Mouse (Mus musculus) heart, adult 2 months (tissue): ENCODE results near the gene Rnaseh2c. TPM values are rescaled to one million over a fixed set of nuclear protein-coding genes. Genes with fewer than 3 reads are reported as not detected.

ENCODE experiments used
- DNase-seq, 2 experiments: peaks; one replicate each; pipeline ENCODE4 v3.0.0; 2021
- H3K27ac ChIP-seq: fragments of 200-600 bp; 2 replicates; pipeline ENCODE4 v1.8.1; 2022
- H3K27me3 ChIP-seq: fragments of 200-500 bp; 2 replicates; pipeline ENCODE4 v1.6.1; 2012; ENCODE audit warnings: mild to moderate bottlenecking, low read length, inconsistent platforms, mixed read lengths; ENCODE audit not compliant: control insufficient read depth, insufficient read depth
- H3K36me3 ChIP-seq: fragments of 200-500 bp; 2 replicates; pipeline ENCODE4 v1.6.1; 2012; ENCODE audit warnings: low read length, inconsistent platforms; ENCODE audit not compliant: control insufficient read depth, insufficient read depth
- H3K4me1 ChIP-seq: fragments of 200-500 bp; 2 replicates; pipeline ENCODE4 v1.6.1; 2011; ENCODE audit warnings: low read length; ENCODE audit not compliant: control insufficient read depth, insufficient read depth
- H3K4me3 ChIP-seq: fragments of 200-600 bp; 2 replicates; pipeline ENCODE4 v1.8.1; 2022
- H3K79me2 ChIP-seq: fragments of 200-500 bp; replicated peaks from 2 replicates; pipeline ENCODE4 v1.6.1; 2012; ENCODE audit warnings: mild to moderate bottlenecking, inconsistent platforms, low read length, moderate library complexity, mixed read lengths; ENCODE audit not compliant: control insufficient read depth, insufficient read depth
- H3K9ac ChIP-seq: fragments of 200-500 bp; 2 replicates; pipeline ENCODE4 v1.6.1; 2012; ENCODE audit warnings: low read depth, mild to moderate bottlenecking, control low read depth, inconsistent platforms, low read length, mixed read lengths
- CTCF ChIP-seq: fragments of 200-600 bp; IDR thresholded peaks from 2 replicates; pipeline ENCODE4 v1.8.1; 2022; ENCODE audit warnings: antibody characterized with exemption, mild to moderate bottlenecking, moderate library complexity
- EP300 ChIP-seq: fragments of 200-500 bp; IDR thresholded peaks from 2 replicates; pipeline ENCODE4 v1.6.1; 2011; ENCODE audit warnings: low read depth, low read length, control low read depth; ENCODE audit not compliant: insufficient read depth
- POLR2A ChIP-seq: fragments of 200-500 bp; IDR thresholded peaks from 2 replicates; pipeline ENCODE4 v1.6.1; 2011; ENCODE audit warnings: mild to moderate bottlenecking, low read depth, low read length, control low read depth; ENCODE audit not compliant: insufficient read depth
- WGBS: fragments of 180-500 bp; shearing (Covaris S2); methylation state at CpG from one replicate; pipeline ENCODE4 v1.1.7; 2018; 5-methylcytosine and 5-hydroxymethylcytosine counted together
- intact Hi-C: fragments of 180-260 bp; cut with DNase I; formaldehyde crosslinking; loops from one replicate; pipeline ENCODE4 v1.15.1; 2025
- polyA plus RNA-seq: library from polyadenylated mRNA; depleted of rRNA; stranded (reverse); fragments of >200 nt; gene quantifications from 2 replicates; pipeline ENCODE4 v1.2.3, GENCODE M21; 2012
- total RNA-seq, 2 experiments: library from RNA; stranded (reverse); gene quantifications; 2 replicates each; pipeline ENCODE4 v1.2.3; 2021

The Rnaseh2c gene
- total and polyA plus RNA-seq, 3 experiments: 37.1 to 58.6 (median 50.2) TPM

DNA sequence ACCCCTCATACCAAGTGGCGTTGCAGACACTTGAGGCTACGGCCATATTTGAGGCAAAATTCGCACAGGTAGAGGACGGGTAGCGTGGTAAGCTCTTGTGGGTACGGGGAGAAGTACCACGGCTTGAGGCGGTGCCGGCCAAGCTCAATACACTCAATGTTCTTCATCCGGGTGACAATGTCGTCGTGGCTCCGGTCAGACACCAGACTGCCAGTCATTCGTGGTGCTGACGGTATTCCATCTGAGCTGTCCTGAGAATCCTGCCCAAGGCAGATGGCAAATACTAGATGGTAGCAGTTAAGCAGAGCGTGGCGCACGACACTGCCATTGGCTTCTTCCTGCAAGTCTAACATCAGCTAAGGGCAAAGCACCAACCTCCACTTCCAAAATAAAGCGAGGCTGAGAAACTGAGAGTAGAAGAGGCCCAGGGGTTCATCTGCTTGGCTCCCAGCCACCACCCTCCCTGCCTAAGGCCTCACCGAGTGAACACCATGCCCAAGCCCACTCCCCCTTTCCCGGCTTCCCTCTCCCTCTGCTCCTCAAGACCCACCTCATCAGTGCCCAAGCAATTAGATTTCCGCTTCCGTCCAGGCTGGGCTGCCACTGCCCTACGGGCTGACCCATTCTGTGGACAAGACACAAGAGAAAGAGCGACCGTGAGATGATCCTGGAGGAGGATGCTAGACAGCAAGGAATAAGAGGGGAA lies 6.2 kb downstream of the Rnaseh2c start:
- no peaks in the 10 kb centered on the region for H3K36me3 ChIP-seq
- TF ChIP-seq EP300 (no peak), POLR2A (no peak), CTCF (no peak)
- 95% methylated on average over 26 of the region's 26 CpGs for WGBS
- H3K4me1 ChIP-seq: peaks cover 5% of the 10 kb centered on the region
- no peak overlapping the region for H3K27ac ChIP-seq
- intact Hi-C loops: loop anchor here (2.0 kb wide), 2 partner anchors 29 to 39 kb away; partner anchors contain the start of genes Ap5b1 and Rela
- H3K27me3 ChIP-seq: no peaks in the 10 kb centered on the region
- no peak overlapping the region for H3K9ac ChIP-seq
- no peaks in the 10 kb centered on the region for H3K79me2 ChIP-seq
- H3K4me3 ChIP-seq: no peak overlapping the region
- no peak for DNase-seq

DNA sequence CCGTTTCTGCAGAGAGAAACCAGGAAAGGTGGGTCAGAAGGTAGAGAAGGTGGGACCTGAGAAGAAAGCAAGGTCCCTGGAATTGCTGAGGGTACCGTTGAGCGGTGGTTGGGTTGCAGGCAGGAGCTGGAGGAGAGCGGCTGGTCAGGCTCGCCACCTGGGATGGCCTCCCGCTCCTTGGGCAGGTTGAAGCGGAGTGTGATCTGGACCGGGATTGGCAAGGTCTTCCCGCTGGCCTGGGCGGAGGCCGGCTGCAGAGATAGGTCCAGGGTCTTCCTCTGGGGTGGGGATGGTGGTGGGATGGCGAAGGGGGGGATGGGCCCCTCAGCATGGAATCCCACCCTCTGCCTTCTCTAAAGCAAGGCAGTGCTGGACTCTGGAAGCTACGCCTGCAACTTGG lies 7.0 kb downstream of the Rnaseh2c start:
- TF ChIP-seq EP300 (no peak), POLR2A (no peak), CTCF (no peak)
- no peak overlapping the region for H3K9ac ChIP-seq
- intact Hi-C loops: loop anchor here (2.0 kb wide), 2 partner anchors 28 to 40 kb away; partner anchors contain the start of genes Ap5b1 and Rela
- no peak for DNase-seq
- 95% methylated on average over 13 of the region's 13 CpGs for WGBS
- H3K4me3 ChIP-seq: no peak overlapping the region
- H3K79me2 ChIP-seq: no peaks in the 10 kb centered on the region
- no peaks in the 10 kb centered on the region for H3K36me3 ChIP-seq
- no peak overlapping the region for H3K27ac ChIP-seq
- peaks cover 5% of the 10 kb centered on the region for H3K4me1 ChIP-seq
- H3K27me3 ChIP-seq: no peaks in the 10 kb centered on the region

GRCm38 (mm10) chr19:5609171-5609546 lies 7.5 kb downstream of the Rnaseh2c start:
- TF ChIP-seq EP300 (no peak), POLR2A (no peak), CTCF (no peak)
- Histone ChIP-seq H3K36me3 (no peaks in the 10 kb centered on the region), H3K9ac (peak overlapping the region; percentile 84), H3K27me3 (no peaks in the 10 kb centered on the region), H3K27ac (peak overlapping the region; percentile 98), H3K4me1 (peaks cover 5% of the 10 kb centered on the region), H3K79me2 (no peaks in the 10 kb centered on the region), H3K4me3 (peak overlapping the region; percentile 87)
- intact Hi-C loops: loop anchor here (2.0 kb wide), 2 partner anchors 28 to 40 kb away; partner anchors contain the start of genes Ap5b1 and Rela
- WGBS: 44% methylated on average over 10 of the region's 10 CpGs
- DNase-seq: no peak

DNA sequence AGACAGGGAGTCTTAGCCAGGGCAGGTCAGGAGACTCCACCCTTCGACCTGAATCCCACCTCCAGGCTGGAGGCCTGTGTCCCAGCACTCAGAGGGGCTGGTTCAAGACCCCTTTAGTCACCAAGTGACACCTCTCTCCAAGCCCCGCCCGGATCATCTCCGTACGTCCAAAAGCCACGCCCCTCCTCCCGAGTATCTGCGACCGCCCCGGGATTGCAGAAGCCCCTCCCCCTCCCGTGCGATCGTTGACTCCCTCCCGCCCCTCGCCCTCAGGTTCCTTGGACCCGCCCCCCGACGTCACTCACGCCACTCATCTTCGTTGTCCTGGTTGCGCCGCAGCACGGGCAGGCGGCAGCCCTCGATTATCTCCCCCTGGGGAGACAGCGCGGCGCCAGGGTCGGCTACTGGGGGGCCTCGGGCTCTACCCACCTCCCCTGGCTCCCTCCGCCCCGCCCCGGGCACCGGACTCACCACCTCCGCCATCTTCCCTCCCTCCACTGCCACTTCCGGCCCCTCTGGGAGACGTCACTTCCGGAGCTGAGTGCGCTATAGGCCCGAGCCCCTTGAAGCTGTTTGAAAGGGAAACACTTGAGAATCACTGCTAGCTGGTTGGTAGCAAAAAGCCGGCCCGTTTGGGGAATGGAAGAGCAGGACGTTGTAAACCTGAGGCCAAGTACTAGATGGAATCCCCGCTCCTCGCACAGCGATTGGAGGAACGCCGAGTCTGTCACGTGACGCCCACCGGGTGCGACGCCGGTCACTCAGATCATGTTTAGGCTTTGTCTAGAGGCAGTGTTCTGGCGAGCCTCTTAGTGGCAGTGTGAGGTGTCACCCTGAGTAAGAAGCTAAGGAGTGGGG lies 8.1 kb downstream of the Rnaseh2c start, which contains the start of gene Kat5:
Gene Kat5 (minus strand): TSS at position 691 of the 858 bp plus-strand sequence.
- intact Hi-C loops: loop anchor here (2.0 to 5.0 kb wide), 5 partner anchors 27 to 118 kb away; partner anchors contain the start of genes Ap5b1, Ehbp1l1, Fam89b and Map3k11
- peak; percentile 95 for DNase-seq
- Histone ChIP-seq H3K9ac (peak within 1 kb of the TSS; percentile 84), H3K36me3 (no peaks in the 10 kb centered on the region), H3K4me3 (peak within 1 kb of the TSS; percentile 87), H3K79me2 (no peaks in the 10 kb centered on the region), H3K4me1 (peaks cover 5% of the 10 kb centered on the region), H3K27me3 (no peaks in the 10 kb centered on the region), H3K27ac (peak within 1 kb of the TSS; percentile 98)
- TF ChIP-seq POLR2A (peak; percentile 82), EP300 (peak; percentile 62; the same call in 1 of the 2 replicates), CTCF (peak; percentile 40)
- 1% methylated on average over 54 of the region's 55 CpGs for WGBS

DNA sequence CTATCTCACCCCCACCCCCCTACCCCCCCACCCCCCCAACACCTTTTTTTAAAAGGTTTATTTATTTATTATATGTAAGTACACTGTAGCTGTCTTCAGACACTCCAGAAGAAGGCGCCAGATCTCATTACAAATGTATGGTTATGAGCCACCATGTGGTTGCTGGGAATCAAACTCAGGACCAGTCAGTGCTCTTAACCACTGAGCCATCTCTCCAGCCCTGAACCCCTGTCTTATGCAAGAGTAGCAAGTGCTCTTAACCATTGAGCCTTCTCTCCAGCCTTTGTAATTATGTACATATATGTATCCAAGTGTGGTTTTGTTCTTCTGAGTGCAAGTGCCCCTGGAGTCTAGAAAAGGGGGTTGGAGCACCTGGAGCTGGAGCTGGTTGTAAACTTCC lies 10.3 kb downstream of the Rnaseh2c start:
- 79% methylated on average over 1 of the region's 1 CpGs for WGBS

More for the DNA sequence above, 10.3 kb downstream of the Rnaseh2c start:
- peaks cover 5% of the 10 kb centered on the region for H3K4me1 ChIP-seq
- no peak overlapping the region for H3K9ac ChIP-seq
- no peaks in the 10 kb centered on the region for H3K79me2 ChIP-seq
- H3K27ac ChIP-seq: no peak overlapping the region
- H3K27me3 ChIP-seq: no peaks in the 10 kb centered on the region
- intact Hi-C loops: loop anchor here (2.0 to 5.0 kb wide), 3 partner anchors 51 to 115 kb away; partner anchors contain the start of genes Ehbp1l1, Fam89b, Map3k11 and Pcnx3
- H3K36me3 ChIP-seq: no peaks in the 10 kb centered on the region
- DNase-seq: no peak
- H3K4me3 ChIP-seq: no peak overlapping the region
- peak; percentile 25 for TF ChIP-seq CTCF
- TF ChIP-seq POLR2A: no peak
- no peak for TF ChIP-seq EP300
